Mouse (Mus musculus): ENCODE data around the gene 4930556J24Rik. TPM values are rescaled to one million over a fixed set of nuclear protein-coding genes. Genes with fewer than 3 reads are reported as not detected.
"Not testable (repeated sequence)": the region's sequence is repeated elsewhere in the genome, so short reads cannot be mapped to it uniquely, and the experiment has no call there.

The 4930556J24Rik gene
- total and polyA plus RNA-seq, 2 experiments from 2014 or later, result 0.16 to 0.26 TPM

DNA sequence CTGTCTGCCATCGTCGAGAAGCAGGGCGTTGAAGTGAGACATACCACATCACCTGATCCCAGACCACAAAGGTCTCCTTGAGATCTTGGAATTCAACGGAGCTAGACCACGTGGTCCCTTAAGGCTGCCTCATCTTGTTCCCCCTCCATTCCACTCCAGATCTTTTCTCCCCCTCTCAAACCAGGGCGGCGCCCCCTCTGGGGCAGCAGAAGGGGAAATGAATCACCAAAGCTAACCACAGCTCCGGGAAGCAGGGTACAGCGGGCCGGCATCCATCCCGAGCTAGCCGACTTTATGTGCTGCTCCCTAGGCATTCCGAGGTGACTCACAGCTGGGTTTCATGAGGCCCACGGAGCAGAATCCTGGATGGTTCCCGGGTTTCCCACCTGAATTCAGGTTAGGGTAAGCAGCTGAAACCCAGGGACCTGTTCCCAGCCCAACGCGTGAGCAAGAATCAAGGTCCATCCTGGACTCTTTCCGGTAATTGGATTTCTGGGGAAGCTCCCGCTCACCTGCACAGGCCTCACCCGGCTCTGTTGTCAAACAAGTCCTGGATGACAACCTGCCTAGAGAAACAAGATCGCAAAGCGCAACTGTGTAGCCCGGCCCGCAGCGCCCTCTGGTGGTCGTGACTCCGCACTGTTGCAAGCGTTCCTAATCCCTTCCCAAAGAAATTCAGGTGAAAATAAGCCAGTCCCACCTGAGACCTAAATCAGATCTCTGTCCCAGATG, 62.3 kb downstream of the 4930556J24Rik start, which contains the start of gene Slc35e4:
TSS of gene Slc35e4 (minus strand) at position 556 of the 732 bp plus-strand sequence.
- Histone ChIP-seq H3K27me3 (ENCODE audit: insufficient read depth, low read length) (no peaks in the 10 kb centered on the region), H3K4me2 (ENCODE audit: low read depth, low read length, poor library complexity, severe bottlenecking) (peak within 1 kb of the TSS; percentile 95), H3K9ac (replicated peaks; ENCODE audit: low read length, poor library complexity, severe bottlenecking) (peak within 1 kb of the TSS; percentile 76), H3K36me3 (ENCODE audit: insufficient read depth, low read length) (no peaks in the 10 kb centered on the region), H3K4me3 (ENCODE audit: low read depth, low read length) (peak within 1 kb of the TSS; percentile 56), H3K4me1 (ENCODE audit: insufficient read depth, low read length) (peaks cover 25% of the 10 kb centered on the region), H3K27ac (ENCODE audit: low read depth, low read length) (peak within 1 kb of the TSS; percentile 82), H3K9me3 (ENCODE audit: low read length) (no peaks in the 10 kb centered on the region)
- peak; percentile 97 for TF ChIP-seq CTCF (IDR thresholded peaks at IDR 0.05)
- ATAC-seq (ENCODE audit: low FRiP score), result peak; percentile 59
- WGBS, result under 1% methylated on average over 28 of the region's 28 CpGs
- peak; percentile 86 for DNase-seq (ENCODE audit: low spot score)

DNA sequence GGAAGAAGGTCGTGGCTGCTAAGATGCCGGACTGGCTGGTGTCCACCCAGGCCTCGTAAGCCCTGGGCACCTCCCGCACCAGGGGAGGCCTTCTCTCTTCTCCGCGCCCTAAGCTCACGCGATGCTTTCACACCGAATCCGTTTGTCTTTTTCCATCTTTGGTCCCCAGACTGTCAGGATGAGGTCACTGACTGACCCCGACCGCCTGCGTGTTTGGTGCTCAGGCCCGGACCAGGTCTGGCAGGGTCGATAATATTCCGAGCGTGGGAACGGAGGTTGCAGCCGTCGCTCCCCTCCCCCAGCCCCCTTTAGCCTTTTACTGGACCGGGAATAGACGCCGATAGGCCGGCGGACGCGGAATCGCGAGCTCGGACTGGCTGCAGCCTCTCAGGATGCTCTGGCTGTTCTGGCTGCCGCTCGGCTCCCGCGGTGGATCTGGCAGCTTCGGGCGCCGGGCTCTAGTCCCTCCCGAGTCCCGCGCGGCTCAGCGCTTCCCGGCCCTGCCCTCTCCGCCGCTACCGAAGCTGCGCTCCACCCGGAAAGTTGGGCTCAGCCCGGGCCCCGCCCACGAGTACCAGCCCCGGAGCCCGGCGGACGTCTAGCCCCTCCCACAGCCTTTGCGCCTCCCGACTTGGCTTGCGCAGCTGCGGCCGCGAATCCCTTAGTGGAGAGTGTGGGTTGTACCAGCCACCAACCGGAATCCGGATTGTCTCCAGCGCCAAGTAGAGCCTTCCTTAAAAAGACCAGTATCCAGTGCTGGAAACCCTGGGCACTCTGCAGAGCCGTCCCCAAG, 63.1 kb downstream of the 4930556J24Rik start:
- H3K4me1 ChIP-seq (ENCODE audit: insufficient read depth, low read length), result peaks cover 32% of the 10 kb centered on the region
- peak overlapping the region; percentile 82 for H3K27ac ChIP-seq (ENCODE audit: low read depth, low read length)
- H3K4me3 ChIP-seq (ENCODE audit: low read depth, low read length), result peak overlapping the region; percentile 56
- no peak for TF ChIP-seq CTCF (IDR thresholded peaks at IDR 0.05)
- ATAC-seq (ENCODE audit: low FRiP score) (peak; percentile 89), DNase-seq (ENCODE audit: low spot score) (peak; percentile 93)
- peak overlapping the region; percentile 76 for H3K9ac ChIP-seq (replicated peaks; ENCODE audit: low read length, poor library complexity, severe bottlenecking)
- H3K4me2 ChIP-seq (ENCODE audit: low read depth, low read length, poor library complexity, severe bottlenecking), result peak overlapping the region; percentile 95
- no peaks in the 10 kb centered on the region for H3K9me3 ChIP-seq (ENCODE audit: low read length)
- WGBS, result under 1% methylated on average over 65 of the region's 65 CpGs
- H3K36me3 ChIP-seq (ENCODE audit: insufficient read depth, low read length), result no peaks in the 10 kb centered on the region
- H3K27me3 ChIP-seq (ENCODE audit: insufficient read depth, low read length), result no peaks in the 10 kb centered on the region

- ATAC-seq (ENCODE audit: low FRiP score) (peak; percentile 15), DNase-seq (ENCODE audit: low spot score) (peak; percentile 31)
- Histone ChIP-seq H3K27me3 (ENCODE audit: insufficient read depth, low read length) (no peaks in the 10 kb centered on the region), H3K4me2 (ENCODE audit: low read depth, low read length, poor library complexity, severe bottlenecking) (peak overlapping the region; percentile 95), H3K9me3 (ENCODE audit: low read length) (no peaks in the 10 kb centered on the region), H3K27ac (ENCODE audit: low read depth, low read length) (peak overlapping the region; percentile 82), H3K4me3 (ENCODE audit: low read depth, low read length) (peak overlapping the region; percentile 56), H3K36me3 (ENCODE audit: insufficient read depth, low read length) (no peaks in the 10 kb centered on the region), H3K9ac (replicated peaks; ENCODE audit: low read length, poor library complexity, severe bottlenecking) (peak overlapping the region; percentile 76), H3K4me1 (ENCODE audit: insufficient read depth, low read length) (peaks cover 32% of the 10 kb centered on the region)
- TF ChIP-seq CTCF (IDR thresholded peaks at IDR 0.05), result peak; percentile 37
- WGBS, result 2% methylated on average over 16 of the region's 16 CpGs
Observed at GRCm38 (mm10) chr11:3912875-3913271, 63.7 kb downstream of the 4930556J24Rik start.

DNA sequence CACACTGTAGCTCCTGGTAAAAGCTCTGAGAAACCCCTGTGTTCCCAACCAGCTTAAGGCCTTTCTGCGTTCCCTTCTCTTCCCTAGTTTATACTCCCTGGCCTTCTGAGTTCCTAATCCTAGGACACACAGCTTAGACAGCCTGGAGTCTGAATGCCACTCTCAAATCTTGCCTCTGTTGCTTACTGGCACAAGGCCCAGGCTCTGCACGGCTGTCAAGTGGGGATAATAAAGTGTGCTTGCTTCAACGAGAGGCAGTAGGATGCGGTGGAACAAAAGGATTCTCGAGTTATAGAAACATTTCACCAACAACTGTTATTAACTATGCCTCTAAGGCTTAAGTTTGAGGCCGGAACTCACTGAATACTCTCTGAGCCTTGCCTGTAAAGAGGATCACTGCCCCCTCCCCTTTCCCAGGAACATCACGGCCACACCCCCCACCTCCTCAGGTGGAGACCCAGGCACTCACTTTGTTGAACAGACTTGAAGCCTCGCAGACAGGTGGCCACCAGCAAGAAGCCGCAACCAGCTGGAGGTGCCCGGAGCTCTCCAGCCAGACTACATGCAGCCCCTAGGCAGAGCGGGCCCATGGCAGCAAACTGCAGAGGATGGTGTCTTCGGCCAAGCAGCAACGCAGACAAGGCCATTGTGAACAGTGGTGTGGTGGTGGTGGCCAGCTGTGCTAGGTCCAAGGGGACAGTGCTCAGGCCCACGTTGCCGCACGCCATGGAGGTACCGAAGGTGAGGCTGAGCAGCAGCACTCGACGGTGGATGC, 64.3 kb downstream of the 4930556J24Rik start:
- H3K4me2 ChIP-seq (ENCODE audit: low read depth, low read length, poor library complexity, severe bottlenecking), result peak overlapping the region; percentile 95
- no peak for ATAC-seq (ENCODE audit: low FRiP score)
- peaks cover 5% of the 10 kb centered on the region; the same call in 1 of the 2 replicates for H3K36me3 ChIP-seq (ENCODE audit: insufficient read depth, low read length)
- 7% methylated on average over 19 of the region's 19 CpGs for WGBS
- peaks cover 32% of the 10 kb centered on the region for H3K4me1 ChIP-seq (ENCODE audit: insufficient read depth, low read length)
- peak overlapping the region; percentile 76 for H3K9ac ChIP-seq (replicated peaks; ENCODE audit: low read length, poor library complexity, severe bottlenecking)
- H3K27ac ChIP-seq (ENCODE audit: low read depth, low read length), result peak overlapping the region; percentile 82
- TF ChIP-seq CTCF (IDR thresholded peaks at IDR 0.05), result no peak
- H3K9me3 ChIP-seq (ENCODE audit: low read length), result no peaks in the 10 kb centered on the region
- peak overlapping the region; percentile 56 for H3K4me3 ChIP-seq (ENCODE audit: low read depth, low read length)
- H3K27me3 ChIP-seq (ENCODE audit: insufficient read depth, low read length), result no peaks in the 10 kb centered on the region
- peak; percentile 65 for DNase-seq (ENCODE audit: low spot score)

DNA sequence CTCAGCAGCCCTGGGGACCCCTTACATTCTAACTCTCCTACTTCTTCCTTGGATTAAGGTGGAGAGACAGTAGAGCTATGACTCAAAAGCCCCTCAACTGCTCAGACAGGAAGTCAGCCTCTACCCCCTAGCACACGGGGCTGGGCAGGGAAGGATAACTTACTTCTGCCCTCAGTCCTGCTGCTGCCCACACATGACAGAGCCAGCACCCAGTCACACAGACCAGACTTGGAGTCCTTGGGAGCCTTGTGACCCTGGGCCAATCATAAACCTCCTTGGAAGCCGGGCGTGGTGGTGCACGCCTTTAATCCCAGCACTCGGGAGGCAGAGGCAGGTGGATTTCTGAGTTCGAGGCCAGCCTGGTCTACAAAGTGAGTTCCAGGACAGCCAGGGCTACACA, 65.1 kb downstream of the 4930556J24Rik start:
- H3K27ac ChIP-seq (ENCODE audit: low read depth, low read length); H3K27me3 ChIP-seq (ENCODE audit: insufficient read depth, low read length); DNase-seq (ENCODE audit: low spot score); ATAC-seq (ENCODE audit: low FRiP score); H3K9me3 ChIP-seq (ENCODE audit: low read length): not testable (repeated sequence)
- WGBS, result 82% methylated on average over 6 of the region's 6 CpGs
- Histone ChIP-seq H3K4me3 (ENCODE audit: low read depth, low read length) (peak overlapping the region; percentile 56), H3K9ac (replicated peaks; ENCODE audit: low read length, poor library complexity, severe bottlenecking) (peak overlapping the region; percentile 30; the same call in 1 of the 2 replicates), H3K36me3 (ENCODE audit: insufficient read depth, low read length) (peaks cover 13% of the 10 kb centered on the region; the same call in 1 of the 2 replicates), H3K4me2 (ENCODE audit: low read depth, low read length, poor library complexity, severe bottlenecking) (peak overlapping the region; percentile 95), H3K4me1 (ENCODE audit: insufficient read depth, low read length) (peaks cover 32% of the 10 kb centered on the region)

Measured in midbrain, postnatal 0 days (tissue).